Mouse (Mus musculus): ENCODE measurements around the gene Cdh3. TPM values are rescaled to one million over a fixed set of nuclear protein-coding genes. Genes with fewer than 3 reads are reported as not detected.

Cdh3 gene
- polyA plus RNA-seq, 1 experiment from 2014 or later: 2.6 TPM

DNA sequence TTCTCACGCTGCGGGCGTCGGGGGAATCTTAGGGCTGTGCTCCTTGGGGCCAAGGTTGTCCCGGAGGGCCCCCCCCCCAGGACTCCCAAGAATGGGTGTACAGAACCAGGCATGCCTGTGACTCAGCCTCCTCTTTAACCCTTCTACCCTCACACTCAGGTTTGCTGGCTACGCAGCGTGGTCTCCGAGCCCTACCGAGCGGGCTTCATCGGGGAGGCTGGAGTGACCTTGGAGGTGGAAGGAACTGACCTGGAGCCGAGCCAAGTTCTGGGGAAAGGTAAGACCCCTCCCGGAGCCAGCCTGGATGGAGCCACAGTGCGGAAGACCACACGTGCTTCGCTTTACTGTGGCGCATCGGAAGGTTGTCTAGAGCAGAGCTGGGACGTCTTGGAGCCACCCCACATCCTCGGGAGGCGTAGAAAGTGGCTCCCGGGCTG is 392 bp downstream of the Cdh3 start:
- H3K36me3 ChIP-seq (ENCODE audit: insufficient read depth, low read length): no peaks in the 10 kb centered on the region
- H3K9me3 ChIP-seq (ENCODE audit: low read length): no peaks in the 10 kb centered on the region
- TF ChIP-seq CTCF (IDR thresholded peaks at IDR 0.05): no peak
- TF ChIP-seq EP300 (IDR thresholded peaks at IDR 0.05): no peak
- peak overlapping the region; percentile 42 for H3K4me3 ChIP-seq (ENCODE audit: low read depth, low read length)
- H3K4me2 ChIP-seq (replicated peaks; ENCODE audit: low read depth, low read length): peak overlapping the region; percentile 83
- H3K9ac ChIP-seq (replicated peaks; ENCODE audit: low read depth): no peak overlapping the region; the same call in 1 of the 2 replicates
- peaks cover 8% of the 10 kb centered on the region; the same call in 1 of the 2 replicates for H3K27me3 ChIP-seq (replicated peaks; ENCODE audit: insufficient read depth, low read length)
- ATAC-seq (peak; percentile 40), DNase-seq (ENCODE audit: low spot score) (no peak)
- no peak overlapping the region for H3K27ac ChIP-seq (ENCODE audit: low read length)
- peaks cover 8% of the 10 kb centered on the region for H3K4me1 ChIP-seq (ENCODE audit: insufficient read depth, low read depth, low read length)
- 2% methylated on average over 22 of the region's 22 CpGs for WGBS

DNA sequence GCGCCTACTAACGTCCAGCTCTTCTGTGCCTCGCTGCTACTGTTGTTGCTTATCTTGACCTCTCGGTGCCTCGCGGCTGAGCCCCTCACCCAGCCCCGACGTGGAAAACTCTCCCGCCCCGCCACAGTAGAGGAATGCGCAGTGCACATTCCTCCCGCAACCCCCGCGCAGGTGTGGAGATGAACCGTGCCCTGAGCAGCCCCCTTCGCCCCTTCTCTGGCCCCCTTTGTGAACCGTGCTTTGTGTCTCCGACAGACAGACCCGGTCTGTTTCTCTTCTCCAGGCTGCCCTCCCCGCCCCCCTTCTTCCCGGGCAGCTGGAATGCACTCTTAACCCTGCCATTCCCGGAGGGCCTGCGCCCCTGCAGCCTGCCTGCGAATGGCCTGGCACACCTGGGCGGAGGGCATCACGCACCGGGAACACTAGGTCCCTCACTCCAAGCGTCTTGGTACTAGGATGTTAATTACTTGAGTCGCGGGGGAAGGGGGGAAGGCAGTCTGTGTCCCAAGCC is 895 bp downstream of the Cdh3 start:
- H3K4me2 ChIP-seq (replicated peaks; ENCODE audit: low read depth, low read length): peak overlapping the region; percentile 83
- no peaks in the 10 kb centered on the region for H3K36me3 ChIP-seq (ENCODE audit: insufficient read depth, low read length)
- peaks cover 8% of the 10 kb centered on the region; the same call in 1 of the 2 replicates for H3K27me3 ChIP-seq (replicated peaks; ENCODE audit: insufficient read depth, low read length)
- H3K9ac ChIP-seq (replicated peaks; ENCODE audit: low read depth): no peak overlapping the region; the same call in 1 of the 2 replicates
- DNase-seq (ENCODE audit: low spot score) (peak; percentile 29), ATAC-seq (peak; percentile 25; the same call in 1 of the 2 replicates)
- peak overlapping the region; percentile 42 for H3K4me3 ChIP-seq (ENCODE audit: low read depth, low read length)
- peaks cover 8% of the 10 kb centered on the region for H3K4me1 ChIP-seq (ENCODE audit: insufficient read depth, low read depth, low read length)
- 3% methylated on average over 30 of the region's 30 CpGs for WGBS
- TF ChIP-seq CTCF (IDR thresholded peaks at IDR 0.05): no peak
- TF ChIP-seq EP300 (IDR thresholded peaks at IDR 0.05): no peak
- no peak overlapping the region for H3K27ac ChIP-seq (ENCODE audit: low read length)
- H3K9me3 ChIP-seq (ENCODE audit: low read length): no peaks in the 10 kb centered on the region

GRCm38 (mm10) chr8:106512475-106513150 is 1.9 kb downstream of the Cdh3 start:
- ATAC-seq: no peak
- peaks cover 7% of the 10 kb centered on the region for H3K4me1 ChIP-seq (ENCODE audit: insufficient read depth, low read depth, low read length)
- no peaks in the 10 kb centered on the region for H3K36me3 ChIP-seq (ENCODE audit: insufficient read depth, low read length)
- H3K9ac ChIP-seq (replicated peaks; ENCODE audit: low read depth): no peak overlapping the region
- WGBS: 44% methylated on average over 7 of the region's 7 CpGs
- no peaks in the 10 kb centered on the region for H3K9me3 ChIP-seq (ENCODE audit: low read length)
- DNase-seq (ENCODE audit: low spot score): no peak
- no peak overlapping the region for H3K4me3 ChIP-seq (ENCODE audit: low read depth, low read length)
- H3K4me2 ChIP-seq (replicated peaks; ENCODE audit: low read depth, low read length): no peak overlapping the region
- TF ChIP-seq EP300 (IDR thresholded peaks at IDR 0.05) (no peak), CTCF (IDR thresholded peaks at IDR 0.05) (no peak)
- no peak overlapping the region for H3K27ac ChIP-seq (ENCODE audit: low read length)
- H3K27me3 ChIP-seq (replicated peaks; ENCODE audit: insufficient read depth, low read length): peaks cover 8% of the 10 kb centered on the region; the same call in 1 of the 2 replicates

DNA sequence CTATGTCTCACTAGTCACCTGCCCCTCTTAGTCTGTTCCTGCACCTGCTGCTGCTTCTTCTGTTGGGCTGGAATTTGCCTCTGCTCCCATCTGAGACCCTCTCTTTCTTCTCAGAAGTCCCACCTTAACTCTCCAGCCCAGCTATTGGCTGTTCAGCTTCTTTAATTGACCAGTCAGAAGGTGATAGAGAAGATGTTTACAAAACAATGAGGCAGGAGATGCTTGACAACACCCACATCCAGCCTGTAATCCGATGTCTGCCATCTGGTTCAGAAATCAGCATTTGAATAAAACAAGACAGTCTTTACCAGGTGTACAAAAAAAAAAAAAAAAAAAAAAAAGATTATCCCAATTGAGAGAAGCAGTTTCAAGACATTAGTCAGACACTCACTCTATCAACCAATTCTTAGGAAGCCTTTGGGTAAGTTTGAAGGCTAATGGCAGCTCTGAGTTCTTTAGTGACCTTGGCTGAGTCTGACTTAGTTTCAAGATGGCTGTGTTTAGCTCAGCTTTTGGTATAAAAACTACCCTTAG is 5.3 kb downstream of the Cdh3 start:
- 39% methylated on average over 1 of the region's 1 CpGs for WGBS
- DNase-seq (ENCODE audit: low spot score) (no peak), ATAC-seq (no peak)
- Histone ChIP-seq H3K4me3 (ENCODE audit: low read depth, low read length) (no peak overlapping the region), H3K36me3 (ENCODE audit: insufficient read depth, low read length) (no peaks in the 10 kb centered on the region), H3K27ac (ENCODE audit: low read length) (no peak overlapping the region), H3K4me2 (replicated peaks; ENCODE audit: low read depth, low read length) (no peak overlapping the region), H3K9ac (replicated peaks; ENCODE audit: low read depth) (no peak overlapping the region), H3K9me3 (ENCODE audit: low read length) (no peaks in the 10 kb centered on the region), H3K4me1 (ENCODE audit: insufficient read depth, low read depth, low read length) (no peaks in the 10 kb centered on the region; the same call in 1 of the 2 replicates), H3K27me3 (replicated peaks; ENCODE audit: insufficient read depth, low read length) (peaks cover 6% of the 10 kb centered on the region; the same call in 1 of the 2 replicates)
- no peak for TF ChIP-seq CTCF (IDR thresholded peaks at IDR 0.05)
- no peak for TF ChIP-seq EP300 (IDR thresholded peaks at IDR 0.05)

DNA sequence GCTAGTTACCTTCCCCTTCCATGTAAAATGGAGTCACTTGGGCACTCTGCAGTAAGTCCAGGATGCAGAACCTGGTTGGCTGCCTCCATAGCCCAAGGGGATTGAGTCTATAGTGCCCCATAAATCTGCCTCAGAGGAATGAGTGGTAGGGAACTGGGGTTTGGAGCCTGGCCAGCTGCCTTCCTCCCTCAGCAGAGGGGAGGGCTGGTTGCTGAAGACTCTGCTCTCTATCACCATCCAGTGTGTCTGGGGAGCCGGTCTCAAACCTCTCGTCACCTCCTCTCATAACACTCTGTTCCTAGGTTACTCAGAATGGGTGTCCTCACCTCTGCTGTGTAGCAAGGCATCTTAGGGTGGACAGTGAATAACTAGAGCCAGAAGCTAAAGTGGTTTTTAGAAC is 5.9 kb downstream of the Cdh3 start:
- DNase-seq (ENCODE audit: low spot score) (no peak), ATAC-seq (no peak)
- 33% methylated on average over 2 of the region's 2 CpGs for WGBS
- Histone ChIP-seq H3K4me2 (replicated peaks; ENCODE audit: low read depth, low read length) (no peak overlapping the region), H3K27me3 (replicated peaks; ENCODE audit: insufficient read depth, low read length) (0 out of 2 replicates have a peak, but pooled peaks cover 2% of the 10 kb centered on the region), H3K9me3 (ENCODE audit: low read length) (no peaks in the 10 kb centered on the region), H3K9ac (replicated peaks; ENCODE audit: low read depth) (no peak overlapping the region), H3K4me1 (ENCODE audit: insufficient read depth, low read depth, low read length) (no peaks in the 10 kb centered on the region; the same call in 1 of the 2 replicates), H3K27ac (ENCODE audit: low read length) (no peak overlapping the region), H3K36me3 (ENCODE audit: insufficient read depth, low read length) (no peaks in the 10 kb centered on the region), H3K4me3 (ENCODE audit: low read depth, low read length) (no peak overlapping the region)
- TF ChIP-seq EP300 (IDR thresholded peaks at IDR 0.05) (no peak), CTCF (IDR thresholded peaks at IDR 0.05) (no peak)

GRCm38 (mm10) chr8:106518763-106519162 is 8.1 kb downstream of the Cdh3 start:
- TF ChIP-seq EP300 (IDR thresholded peaks at IDR 0.05) (no peak), CTCF (IDR thresholded peaks at IDR 0.05) (no peak)
- Histone ChIP-seq H3K4me3 (ENCODE audit: low read depth, low read length) (no peak overlapping the region), H3K4me2 (replicated peaks; ENCODE audit: low read depth, low read length) (no peak overlapping the region), H3K4me1 (ENCODE audit: insufficient read depth, low read depth, low read length) (no peaks in the 10 kb centered on the region), H3K27ac (ENCODE audit: low read length) (no peak overlapping the region), H3K9me3 (ENCODE audit: low read length) (no peaks in the 10 kb centered on the region), H3K9ac (replicated peaks; ENCODE audit: low read depth) (no peak overlapping the region), H3K27me3 (replicated peaks; ENCODE audit: insufficient read depth, low read length) (no peaks in the 10 kb centered on the region), H3K36me3 (ENCODE audit: insufficient read depth, low read length) (no peaks in the 10 kb centered on the region)
- 11% methylated on average over 2 of the region's 3 CpGs for WGBS
- peak; percentile 32 for ATAC-seq
- DNase-seq (ENCODE audit: low spot score): peak; percentile 54
